In genomic region chr17:50510279-50510678, GRCm38 (mm10) we compare ENCODE assay signal across 8 mouse cellular contexts. TPM values are rescaled to one million over a fixed set of nuclear protein-coding genes. Genes with fewer than 3 reads are reported as not detected.
A peak's percentile ranks its signal among the peaks of the same experiment; 100 is the strongest.
DNase-seq lines count a peak whose midpoint lies in the region; ATAC-seq and TF ChIP-seq lines count a peak whose summit lies in the region.

No protein-coding gene starts in this region.

- peaks cover 62% of the 10 kb centered on the region for H3K79me2 ChIP-seq in MEL (ENCODE audit: control insufficient read depth, insufficient read depth, low read length, poor library complexity)

- ATAC-seq in heart, embryonic 12.5 days (ENCODE audit: insufficient number of reproducible peaks, low FRiP score), result no peak
- ATAC-seq in hindbrain, embryonic 12.5 days (ENCODE audit: low FRiP score), result no peak
- ATAC-seq in midbrain, embryonic 11.5 days (ENCODE audit: low FRiP score), result no peak

- H3K27me3 ChIP-seq in heart, embryonic 12.5 days (replicated peaks), result no peaks in the 10 kb centered on the region
- H3K27me3 ChIP-seq in MEL (ENCODE audit: control insufficient read depth in 1 of 2, insufficient read depth in 2 of 2, low read length in 2 of 2), result no peaks in the 10 kb centered on the region
- no peaks in the 10 kb centered on the region for H3K27me3 ChIP-seq in hindbrain, embryonic 12.5 days
- no peaks in the 10 kb centered on the region; the same call in 1 of the 2 replicates for H3K27me3 ChIP-seq in midbrain, embryonic 11.5 days (ENCODE audit: control insufficient read depth, insufficient read depth, low read length)

- TF ChIP-seq POLR2A in MEL (IDR thresholded peaks at IDR 0.05; ENCODE audit: control insufficient read depth in 1 of 2, insufficient read depth in 1 of 2, low read depth in 1 of 2, low read length in 2 of 2, poor library complexity in 1 of 2), result no peak

- H3K27ac ChIP-seq in heart, embryonic 12.5 days (ENCODE audit: poor library complexity, severe bottlenecking), result no peak overlapping the region
- peak overlapping the region; percentile 95 for H3K27ac ChIP-seq in MEL (ENCODE audit: control insufficient read depth, low read depth, low read length)
- H3K27ac ChIP-seq in hindbrain, embryonic 12.5 days, result no peak overlapping the region
- H3K27ac ChIP-seq in midbrain, embryonic 11.5 days (ENCODE audit: low read depth, low read length), result no peak overlapping the region

- H3K36me3 ChIP-seq in heart, embryonic 12.5 days, result no peaks in the 10 kb centered on the region
- peaks cover 12 to 45% of the 10 kb centered on the region in 2 experiments for H3K36me3 ChIP-seq in MEL (ENCODE audit: control insufficient read depth in 1 of 2, insufficient read depth in 2 of 2, low read length in 2 of 2)
- no peaks in the 10 kb centered on the region for H3K36me3 ChIP-seq in hindbrain, embryonic 12.5 days
- no peaks in the 10 kb centered on the region for H3K36me3 ChIP-seq in midbrain, embryonic 11.5 days (ENCODE audit: control insufficient read depth, insufficient read depth, low read length)

- peak overlapping the region; percentile 71 for H3K4me2 ChIP-seq in heart, embryonic 12.5 days
- peak overlapping the region; percentile 71 for H3K4me2 ChIP-seq in hindbrain, embryonic 12.5 days (replicated peaks)
- H3K4me2 ChIP-seq in midbrain, embryonic 11.5 days, result peak overlapping the region; percentile 71

- no peak for TF ChIP-seq CTCF in MEL (IDR thresholded peaks at IDR 0.05 in 2 of 3, conservative IDR thresholded peaks at IDR 0.05 in 1 of 3; ENCODE audit: control insufficient read depth in 1 of 3, insufficient read depth in 1 of 3, low read depth in 2 of 3, low read length in 3 of 3, poor library complexity in 1 of 3, severe bottlenecking in 1 of 3)

- no peaks in the 10 kb centered on the region for H3K9me3 ChIP-seq in heart, embryonic 12.5 days (replicated peaks)
- H3K9me3 ChIP-seq in MEL (replicated peaks; ENCODE audit: insufficient read depth, low read length), result no peaks in the 10 kb centered on the region
- H3K9me3 ChIP-seq in hindbrain, embryonic 12.5 days (replicated peaks), result no peaks in the 10 kb centered on the region
- no peaks in the 10 kb centered on the region for H3K9me3 ChIP-seq in midbrain, embryonic 11.5 days (ENCODE audit: control insufficient read depth, low read length)

- peak overlapping the region; percentile 98 for H3K4me3 ChIP-seq in heart, embryonic 12.5 days
- H3K4me3 ChIP-seq in MEL (ENCODE audit: control insufficient read depth in 1 of 2, insufficient read depth in 1 of 2, low read depth in 2 of 2, low read length in 2 of 2), result peak overlapping the region; percentile 88 to 99
- peak overlapping the region; percentile 89 for H3K4me3 ChIP-seq in hindbrain, embryonic 12.5 days
- peak overlapping the region; percentile 82 for H3K4me3 ChIP-seq in midbrain, embryonic 11.5 days (ENCODE audit: low read depth, low read length)

- TF ChIP-seq RAD21 in MEL (IDR thresholded peaks at IDR 0.05; ENCODE audit: low read depth, low read length), result no peak

- H3K4me1 ChIP-seq in heart, embryonic 12.5 days (replicated peaks), result peaks cover 9% of the 10 kb centered on the region
- H3K4me1 ChIP-seq in MEL (ENCODE audit: control insufficient read depth in 1 of 2, insufficient read depth in 2 of 2, low read length in 2 of 2), result peaks cover 28 to 29% of the 10 kb centered on the region in 2 experiments
- peaks cover 13% of the 10 kb centered on the region for H3K4me1 ChIP-seq in hindbrain, embryonic 12.5 days
- H3K4me1 ChIP-seq in midbrain, embryonic 11.5 days (ENCODE audit: control insufficient read depth, insufficient read depth, low read length), result peaks cover 11% of the 10 kb centered on the region

- whole genome bisulfite sequencing in heart, embryonic 12.5 days, result 57% methylated on average over 2 of the region's 2 CpGs
- 60% methylated on average over 2 of the region's 2 CpGs for WGBS in hindbrain, embryonic 12.5 days
- 54% methylated on average over 2 of the region's 2 CpGs for WGBS in midbrain, embryonic 11.5 days

- H3K9ac ChIP-seq in heart, embryonic 12.5 days, result peak overlapping the region; percentile 97
- peak overlapping the region; percentile 96 for H3K9ac ChIP-seq in MEL (ENCODE audit: control insufficient read depth, low read depth, low read length, poor library complexity, severe bottlenecking)
- peak overlapping the region; percentile 94 for H3K9ac ChIP-seq in hindbrain, embryonic 12.5 days
- peak overlapping the region; percentile 93 for H3K9ac ChIP-seq in midbrain, embryonic 11.5 days (ENCODE audit: low read length)

- TF ChIP-seq EP300 in MEL (IDR thresholded peaks at IDR 0.05; ENCODE audit: low read depth in 1 of 2, low read length in 2 of 2), result no peak

- DNase-seq in heart, adult 8-10 months (ENCODE audit: low spot score), result no peak
- peak; percentile 58 for DNase-seq in MEL (ENCODE audit: low read depth, low spot score)
- DNase-seq in midbrain, embryonic 11.5 days (ENCODE audit: low spot score, missing footprints), result no peak
- no peak for DNase-seq in B cell, adult 2 months
- DNase-seq in spleen, postnatal 36 days (ENCODE audit: low spot score in 2 of 2), result no peak
- no peak for DNase-seq in gastrocnemius, postnatal 25 days

TF ChIP-seq in MEL, 35 proteins besides CTCF, POLR2A, EP300 and RAD21:
- TF ChIP-seq KAT2A (conservative IDR thresholded peaks at IDR 0.05; ENCODE audit: low read depth, low read length), result no peak
- TF ChIP-seq MXI1 (IDR thresholded peaks at IDR 0.05; ENCODE audit: low read depth, low read length), result no peak; the same call in 1 of the 2 replicates
- 0 out of 2 replicates have a peak, but pooled peaks have one; percentile 81 for TF ChIP-seq CHD1 (IDR thresholded peaks at IDR 0.05; ENCODE audit: low read depth, low read length)
- TF ChIP-seq TBP (IDR thresholded peaks at IDR 0.05; ENCODE audit: low read depth, low read length), result 0 out of 2 replicates have a peak, but pooled peaks have one; percentile 4
- no peak for TF ChIP-seq ZMIZ1 (IDR thresholded peaks at IDR 0.05; ENCODE audit: low read depth, low read length)
- TF ChIP-seq MAFK (IDR thresholded peaks at IDR 0.05; ENCODE audit: borderline replicate concordance, low read depth, low read length), result 0 out of 2 replicates have a peak, but pooled peaks have one; percentile 3
- no peak for TF ChIP-seq TCF12 (IDR thresholded peaks at IDR 0.05; ENCODE audit: low read depth, low read length)
- TF ChIP-seq UBTF (IDR thresholded peaks at IDR 0.05; ENCODE audit: borderline replicate concordance, insufficient read depth, low read depth, low read length), result no peak
- TF ChIP-seq JUND (IDR thresholded peaks at IDR 0.05; ENCODE audit: low read depth, low read length), result no peak
- no peak for TF ChIP-seq MAX (IDR thresholded peaks at IDR 0.05; ENCODE audit: low read length)
- TF ChIP-seq MYB (IDR thresholded peaks at IDR 0.05; ENCODE audit: low read depth, low read length), result no peak

RNA-seq across cellular contexts. Expression of gene Plcl2, which starts 1.1 kb away (rescaled TPM):
- polyA plus RNA-seq in heart, embryonic 12.5 days (2016; fragmentation: Nextera tagmentation; extraction: Ambion mirVana), result 4.6 and 5.4 TPM in 2 replicates
- 10 to 100 TPM in 1 of 4 experiments, 1 to 10 TPM in 3; 8.3 to 10.7 (median 9.3) TPM for total RNA-seq in heart, adult 8-10 months (2022)
- total RNA-seq in MEL (2012; rRNA removed), result 56.0 and 83.7 TPM in 2 replicates
- 10 to 100 TPM in 1 of 2 experiments, not detected in 1; 23.6 TPM for polyA plus RNA-seq in MEL (2012; ENCODE audit: insufficient read depth in 1 of 2, insufficient read length in 2 of 2, low read depth in 1 of 2, low replicate concordance in 2 of 2, missing spikeins in 1 of 2)
- polyA plus RNA-seq in hindbrain, embryonic 12.5 days (2016; fragmentation: Nextera tagmentation; extraction: Ambion mirVana), result 9.2 and 10.0 TPM in 2 replicates
- polyA plus RNA-seq in midbrain, embryonic 11.5 days (2014; fragmentation: Nextera tagmentation; extraction: Ambion mirVana), result 6.1 and 6.5 TPM in 2 replicates
- 10 to 100 TPM; 27.0 to 32.7 TPM for total RNA-seq in gastrocnemius, postnatal 25 days (2021)
